Mouse (Mus musculus) neural tube, embryonic 11.5 days (tissue): Measurements from ENCODE around the gene BC024978. TPM values are rescaled to one million over a fixed set of nuclear protein-coding genes. Genes with fewer than 3 reads are reported as not detected.

ENCODE experiments used
- ATAC-seq: fragments of 200-750 bp; cut with Nextera tagmentation; 2 replicates; pipeline ENCODE4 v1.8.0; 2017; ENCODE audit warnings: moderate number of reproducible peaks, mild to moderate bottlenecking, moderate TSS enrichment, moderate library complexity; ENCODE audit not compliant: insufficient read depth, low FRiP score, low TSS enrichment
- DNase-seq: peaks from one replicate; pipeline ENCODE4 v3.0.0-alpha.2; 2015; ENCODE audit warnings: low spot score
- H3K27ac ChIP-seq: fragments of 300-500 bp; sonication (generic); 2 replicates; pipeline ENCODE4 v1.5.1; 2014; ENCODE audit warnings: low read depth, mild to moderate bottlenecking, low read length
- H3K27me3 ChIP-seq: fragments of 300-500 bp; sonication (generic); 2 replicates; pipeline ENCODE4 v1.6.1; 2014; ENCODE audit warnings: mild to moderate bottlenecking, low read length, mixed read lengths; ENCODE audit not compliant: control insufficient read depth, insufficient read depth
- H3K36me3 ChIP-seq: fragments of 300-500 bp; sonication (generic); 2 replicates; pipeline ENCODE4 v1.6.1; 2014; ENCODE audit warnings: mild to moderate bottlenecking, low read length, moderate library complexity, mixed read lengths; ENCODE audit not compliant: control insufficient read depth, insufficient read depth
- H3K4me1 ChIP-seq: fragments of 300-500 bp; sonication (generic); 2 replicates; pipeline ENCODE4 v1.6.1; 2014; ENCODE audit warnings: low read length, mixed read lengths; ENCODE audit not compliant: control insufficient read depth, insufficient read depth
- H3K4me2 ChIP-seq: fragments of 300-500 bp; sonication (generic); 2 replicates; pipeline ENCODE4 v1.6.1; 2014; ENCODE audit warnings: low read depth, mild to moderate bottlenecking, moderate library complexity
- H3K4me3 ChIP-seq: fragments of 300-500 bp; sonication (generic); 2 replicates; pipeline ENCODE4 v1.5.1; 2014; ENCODE audit warnings: low read depth, low read length
- H3K9ac ChIP-seq: fragments of 300-500 bp; sonication (generic); 2 replicates; pipeline ENCODE4 v1.6.1; 2014; ENCODE audit warnings: mild to moderate bottlenecking, low read length
- H3K9me3 ChIP-seq: fragments of 300-500 bp; sonication (generic); 2 replicates; pipeline ENCODE4 v1.6.1; 2016; ENCODE audit warnings: low read length; ENCODE audit not compliant: control insufficient read depth
- WGBS: fragments of 180-500 bp; shearing (Covaris S2); extraction: QIAGEN DNeasy Blood & Tissue Kit; methylation state at CpG from one replicate; pipeline ENCODE4 v1.1.7; 2014; 5-methylcytosine and 5-hydroxymethylcytosine counted together
- polyA plus RNA-seq: library from polyadenylated mRNA; unstranded; fragments of >200 nt; fragmentation: Nextera tagmentation; extraction: Ambion mirVana; gene quantifications from 2 replicates; pipeline ENCODE4 v1.2.1, GENCODE M21; 2014

BC024978 gene
- polyA plus RNA-seq, 1 experiment from 2014 or later: 4.4 TPM

- no peak for DNase-seq
- H3K36me3 ChIP-seq: peaks cover 13% of the 10 kb centered on the region
- no peak overlapping the region for H3K4me3 ChIP-seq
- peaks cover 20% of the 10 kb centered on the region for H3K4me1 ChIP-seq
- H3K27me3 ChIP-seq: no peaks in the 10 kb centered on the region
- H3K9me3 ChIP-seq: no peaks in the 10 kb centered on the region
- H3K9ac ChIP-seq: no peak overlapping the region
- WGBS: 95% methylated on average over 5 of the region's 5 CpGs
- H3K4me2 ChIP-seq: no peak overlapping the region
- H3K27ac ChIP-seq: no peak overlapping the region
- no peak for ATAC-seq
Measured at GRCm38 (mm10) chr7:27162780-27163449, 32.7 kb upstream of the BC024978 start.

- no peak overlapping the region; the same call in 1 of the 2 replicates for H3K9ac ChIP-seq
- H3K4me1 ChIP-seq: peaks cover 20% of the 10 kb centered on the region
- H3K4me2 ChIP-seq: peak overlapping the region; percentile 63; the same call in 1 of the 2 replicates
- no peak overlapping the region for H3K4me3 ChIP-seq
- 86% methylated on average over 5 of the region's 5 CpGs for WGBS
- peaks cover 9% of the 10 kb centered on the region for H3K36me3 ChIP-seq
- H3K27ac ChIP-seq: no peak overlapping the region
- no peak for DNase-seq
- no peaks in the 10 kb centered on the region for H3K27me3 ChIP-seq
- ATAC-seq: no peak
- no peaks in the 10 kb centered on the region for H3K9me3 ChIP-seq
Measured at GRCm38 (mm10) chr7:27163450-27163805, 32.2 kb upstream of the BC024978 start.

- 87% methylated on average over 33 of the region's 33 CpGs for WGBS
- Histone ChIP-seq H3K9ac (peak overlapping the region; percentile 87), H3K27me3 (no peaks in the 10 kb centered on the region), H3K4me2 (peak overlapping the region; percentile 63), H3K4me3 (peak overlapping the region; percentile 13; the same call in 1 of the 2 replicates), H3K9me3 (no peaks in the 10 kb centered on the region), H3K4me1 (peaks cover 20% of the 10 kb centered on the region), H3K27ac (no peak overlapping the region), H3K36me3 (0 out of 2 replicates have a peak, but pooled peaks cover 3% of the 10 kb centered on the region)
- ATAC-seq: no peak
- DNase-seq: peak; percentile 9
Measured at GRCm38 (mm10) chr7:27164112-27164947, 31.3 kb upstream of the BC024978 start.

- no peak overlapping the region for H3K27ac ChIP-seq
- DNase-seq (peak; percentile 9), ATAC-seq (no peak)
- H3K4me2 ChIP-seq: peak overlapping the region; percentile 63
- H3K27me3 ChIP-seq: no peaks in the 10 kb centered on the region
- H3K9ac ChIP-seq: peak overlapping the region; percentile 87
- H3K4me3 ChIP-seq: peak overlapping the region; percentile 72
- H3K4me1 ChIP-seq: peaks cover 20% of the 10 kb centered on the region
- 0 out of 2 replicates have a peak, but pooled peaks cover 3% of the 10 kb centered on the region for H3K36me3 ChIP-seq
- H3K9me3 ChIP-seq: no peaks in the 10 kb centered on the region
- 74% methylated on average over 23 of the region's 23 CpGs for whole genome bisulfite sequencing
Measured at GRCm38 (mm10) chr7:27165007-27165655, 30.4 kb upstream of the BC024978 start.

- WGBS: 8% methylated on average over 8 of the region's 8 CpGs
- H3K27me3 ChIP-seq: no peaks in the 10 kb centered on the region
- peaks cover 20% of the 10 kb centered on the region for H3K4me1 ChIP-seq
- no peaks in the 10 kb centered on the region for H3K9me3 ChIP-seq
- peak overlapping the region; percentile 72 for H3K4me3 ChIP-seq
- ATAC-seq: no peak
- peak overlapping the region; percentile 94 for H3K27ac ChIP-seq
- peak overlapping the region; percentile 63 for H3K4me2 ChIP-seq
- H3K9ac ChIP-seq: peak overlapping the region; percentile 87
- 0 out of 2 replicates have a peak, but pooled peaks cover 3% of the 10 kb centered on the region for H3K36me3 ChIP-seq
- peak; percentile 10 for DNase-seq
Measured at GRCm38 (mm10) chr7:27165696-27166095, 29.9 kb upstream of the BC024978 start.

- Histone ChIP-seq H3K36me3 (0 out of 2 replicates have a peak, but pooled peaks cover 3% of the 10 kb centered on the region), H3K4me2 (peak overlapping the region; percentile 63), H3K27me3 (no peaks in the 10 kb centered on the region), H3K4me1 (peaks cover 20% of the 10 kb centered on the region), H3K27ac (peak overlapping the region; percentile 94), H3K4me3 (peak overlapping the region; percentile 72), H3K9me3 (no peaks in the 10 kb centered on the region), H3K9ac (peak overlapping the region; percentile 87)
- whole genome bisulfite sequencing: under 1% methylated on average over 39 of the region's 43 CpGs
- peak; percentile 89 for DNase-seq
- peak; percentile 73 for ATAC-seq
Measured at GRCm38 (mm10) chr7:27166229-27166613, 29.4 kb upstream of the BC024978 start.

GRCm38 (mm10) chr7:27166614-27167474, 28.7 kb upstream of the BC024978 start, which contains the start of gene Egln2:
Gene Egln2 (minus strand): TSS chr7:27166802.
- WGBS: 2% methylated on average over 44 of the region's 61 CpGs
- no peaks in the 10 kb centered on the region for H3K27me3 ChIP-seq

More at GRCm38 (mm10) chr7:27166614-27167474, 28.7 kb upstream of the BC024978 start, which contains the start of gene Egln2:
- Histone ChIP-seq H3K9me3 (no peaks in the 10 kb centered on the region), H3K36me3 (0 out of 2 replicates have a peak, but pooled peaks cover 2% of the 10 kb centered on the region), H3K27ac (peak within 1 kb of the TSS; percentile 94), H3K4me2 (peak within 1 kb of the TSS; percentile 63), H3K9ac (peak within 1 kb of the TSS; percentile 87), H3K4me1 (peaks cover 20% of the 10 kb centered on the region), H3K4me3 (peak within 1 kb of the TSS; percentile 72)
- ATAC-seq: peak; percentile 77
- DNase-seq: peak; percentile 94
